Mouse (Mus musculus) C2C12 (cell line): ENCODE measurements around the gene Abcc3.

Source experiments
- CTCF ChIP-seq: IDR thresholded peaks from one replicate; pipeline ENCODE4 v1.5.1; 2011; ENCODE audit not compliant: control insufficient read depth, insufficient read depth, insufficient read length
- FOSL1 ChIP-seq: IDR thresholded peaks from one replicate; pipeline ENCODE4 v1.8.0; 2011; ENCODE audit warnings: mild to moderate bottlenecking, low read length; ENCODE audit not compliant: poor library complexity, insufficient read depth, severe bottlenecking
- MYOD1 ChIP-seq: IDR thresholded peaks from one replicate; pipeline ENCODE4 v1.6.1; 2011; ENCODE audit warnings: low read depth; ENCODE audit not compliant: control insufficient read depth, insufficient read length
- USF1 ChIP-seq: IDR thresholded peaks from one replicate; pipeline ENCODE4 v1.6.1; 2011; ENCODE audit warnings: low read depth, mild to moderate bottlenecking, control low read depth, moderate library complexity

DNA sequence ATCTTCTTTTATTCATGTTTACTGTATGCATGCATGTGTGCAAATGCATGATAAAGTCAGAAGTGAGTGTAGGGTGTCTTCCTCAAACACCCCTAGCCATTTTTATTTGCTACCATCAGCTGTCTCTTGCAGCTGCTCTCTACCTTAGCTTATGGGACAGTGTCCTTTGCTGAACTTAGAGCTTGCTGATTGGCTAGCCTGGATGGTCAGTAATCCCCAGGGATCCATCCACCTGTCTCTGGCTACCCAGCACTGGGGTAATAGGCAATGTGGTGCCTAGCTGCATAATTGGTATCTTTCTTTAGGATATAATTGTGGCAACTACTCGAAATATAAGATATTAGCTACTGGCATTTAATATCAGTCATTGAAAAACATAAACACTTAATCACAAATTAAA, 80.1 kb downstream of the Abcc3 start:
- TF ChIP-seq CTCF (no peak), USF1 (no peak), MYOD1 (no peak), FOSL1 (no peak)
